Mouse (Mus musculus): Measurements from ENCODE around the gene Olfr1324. TPM values are rescaled to one million over a fixed set of nuclear protein-coding genes. Genes with fewer than 3 reads are reported as not detected.
"Not testable (repeated sequence)": the region's sequence is repeated elsewhere in the genome, so short reads cannot be mapped to it uniquely, and the experiment has no call there.

The Olfr1324 gene
- not detected for total RNA-seq (2021)

GRCm38 (mm10) chrX:50428398-50428797 is at the start of gene Olfr1324:
Gene Olfr1324, minus strand, starts transcription at chrX:50428498.
- DNase-seq (ENCODE audit: low spot score in 2 of 2): no peak
- intact Hi-C loops (cut with DNase I): no loop called here

GRCm38 (mm10) chrX:50470341-50470740 is 42.0 kb upstream of the Olfr1324 start:
- DNase-seq (ENCODE audit: low spot score in 2 of 2); intact Hi-C loops (cut with DNase I): not testable (repeated sequence)

- DNase-seq (ENCODE audit: low spot score in 2 of 2): no peak
- intact Hi-C loops (cut with DNase I): no loop called here
Measured at GRCm38 (mm10) chrX:50456136-50456535, 27.8 kb upstream of the Olfr1324 start.

GRCm38 (mm10) chrX:50443352-50443751 is 15.1 kb upstream of the Olfr1324 start:
- DNase-seq (ENCODE audit: low spot score in 2 of 2): no peak

GRCm38 (mm10) chrX:50442696-50443095 is 14.4 kb upstream of the Olfr1324 start:
- no peak for DNase-seq (ENCODE audit: low spot score in 2 of 2)
- intact Hi-C loops (cut with DNase I): no loop called here

More at GRCm38 (mm10) chrX:50443352-50443751, 15.1 kb upstream of the Olfr1324 start:
- intact Hi-C loops (cut with DNase I): no loop called here

GRCm38 (mm10) chrX:50432499-50432898 is 4.2 kb upstream of the Olfr1324 start:
- intact Hi-C loops (cut with DNase I): no loop called here
- DNase-seq (ENCODE audit: low spot score in 2 of 2): no peak

- DNase-seq (ENCODE audit: low spot score in 2 of 2): no peak
- intact Hi-C loops (cut with DNase I): no loop called here
Measured at GRCm38 (mm10) chrX:50427712-50428328, 478 bp downstream of the Olfr1324 start.

GRCm38 (mm10) chrX:50425899-50426436 is 2.3 kb downstream of the Olfr1324 start:
- intact Hi-C loops (cut with DNase I): no loop called here
- DNase-seq (ENCODE audit: low spot score in 2 of 2): no peak

GRCm38 (mm10) chrX:50410361-50410760 is 17.9 kb downstream of the Olfr1324 start:
- intact Hi-C loops (cut with DNase I); DNase-seq (ENCODE audit: low spot score in 2 of 2): not testable (repeated sequence)

GRCm38 (mm10) chrX:50390616-50391015 is 37.7 kb downstream of the Olfr1324 start:
- DNase-seq (ENCODE audit: low spot score in 2 of 2); intact Hi-C loops (cut with DNase I): not testable (repeated sequence)

- DNase-seq (ENCODE audit: low spot score in 2 of 2): no peak
- intact Hi-C loops (cut with DNase I): no loop called here
Measured at GRCm38 (mm10) chrX:50374978-50375377, 53.3 kb downstream of the Olfr1324 start.
